Mouse (Mus musculus) cerebellum, adult (tissue): ENCODE measurements at regions not wholly inside any gene's neighbourhood (a gene's known extent, or its start where the extent isn't known, plus 50 kb on each side); places are given as distances from the start of the nearest gene placed in this dataset.

ENCODE experiments used
- ATAC-seq: cut with Nextera tagmentation; 2 replicates; pipeline ENCODE4 v1.9.2; 2017; ENCODE audit warnings: mild to moderate bottlenecking, moderate library complexity, mixed read lengths; ENCODE audit not compliant: insufficient number of reproducible peaks, low FRiP score, low TSS enrichment

DNA sequence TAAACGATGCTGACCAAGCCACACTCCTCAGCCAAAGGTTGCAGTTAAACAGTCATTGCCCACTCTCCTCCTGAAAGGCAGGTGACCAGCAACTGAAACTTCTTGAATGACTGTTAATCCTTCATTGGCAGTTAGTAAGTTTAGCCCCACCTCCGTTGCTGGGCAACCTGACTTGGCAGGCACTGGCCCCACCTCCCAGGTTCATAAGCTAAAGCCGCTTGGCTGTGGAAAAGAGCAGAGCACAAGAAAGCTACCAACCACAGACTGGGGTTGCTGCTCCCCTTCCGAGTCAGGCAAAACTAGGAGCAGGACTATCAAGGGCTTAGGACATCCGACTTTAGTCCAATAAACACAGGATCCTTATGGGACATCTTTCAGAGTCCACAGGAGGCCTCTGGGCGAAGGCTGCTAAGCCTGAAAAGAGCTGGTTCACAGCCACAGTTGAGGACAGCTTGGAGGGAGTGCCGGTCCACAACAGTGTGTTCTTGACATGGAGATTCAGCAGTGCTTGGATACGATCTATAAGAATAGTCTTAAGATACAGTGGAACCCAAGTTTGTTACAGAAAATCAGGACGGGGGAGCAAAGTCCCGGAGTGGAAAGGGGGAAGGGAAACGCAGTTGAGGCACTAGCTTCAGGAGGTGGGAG is 67.7 kb upstream of the Kcnma1 start:
- peak; percentile 20; the same call in 1 of the 2 replicates for ATAC-seq

GRCm38 (mm10) chr14:24068693-24069092 is 54.4 kb upstream of the Kcnma1 start:
- no peak for ATAC-seq

GRCm38 (mm10) chr14:24067657-24068056 is 53.4 kb upstream of the Kcnma1 start:
- ATAC-seq: no peak

DNA sequence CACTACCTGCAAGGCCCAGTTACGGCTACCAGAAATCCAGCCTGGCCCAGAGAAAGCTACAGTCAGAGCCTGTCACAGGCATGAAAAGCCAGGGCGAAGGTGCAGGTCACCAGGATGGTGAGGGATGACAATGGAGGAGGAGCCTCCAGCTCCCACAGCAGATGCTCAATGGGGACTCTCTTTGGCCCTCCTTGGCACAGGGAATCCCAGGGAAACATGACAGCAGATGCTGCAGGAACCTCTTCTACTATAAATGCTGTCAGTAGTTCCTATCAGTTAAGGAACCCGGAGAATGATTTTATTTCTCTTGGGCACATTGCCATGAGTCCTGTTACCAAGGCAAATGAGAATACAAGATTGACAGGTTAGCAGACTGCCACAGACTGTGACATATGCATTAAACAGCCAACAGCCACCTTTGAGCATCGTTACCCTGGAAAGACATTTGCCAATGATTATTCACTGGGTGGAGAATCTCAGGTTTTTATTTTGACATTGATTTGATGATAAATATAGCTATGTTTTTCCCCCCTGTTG is 51.0 kb upstream of the Kcnma1 start:
- ATAC-seq: no peak
